ENCODE assay signal across 9 mouse cellular contexts in the genomic region with DNA sequence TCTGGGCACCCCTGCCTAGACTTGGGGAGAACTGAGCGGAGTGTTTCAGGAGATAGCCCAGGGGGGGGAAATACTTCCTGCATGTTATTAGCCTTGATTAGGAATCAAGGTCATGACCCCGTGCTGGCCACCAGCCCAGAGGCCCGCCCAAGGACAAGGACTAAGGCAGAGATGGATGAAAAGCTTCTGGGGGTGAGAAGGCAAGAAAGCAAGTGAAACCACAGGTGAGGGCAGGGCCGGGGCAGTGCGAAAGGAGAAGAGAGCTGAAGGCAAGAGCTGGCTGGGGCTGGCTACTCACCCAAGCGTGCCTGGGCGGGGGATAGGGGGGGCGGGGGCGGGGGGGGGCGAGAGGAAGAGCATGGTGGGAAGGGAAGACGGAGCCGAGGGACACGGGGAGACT.
A peak's percentile ranks its signal among the peaks of the same experiment; 100 is the strongest.
DNase-seq lines count a peak whose midpoint lies in the region; ATAC-seq and TF ChIP-seq lines count a peak whose summit lies in the region.
"Had no signal": no experiment of that assay in that cellular context is flagged by ENCODE, and none has a peak within 500 bp of the region (broad histone marks: within the 10 kb centered on the region; RNA-seq: fewer than 3 reads in every experiment).

No protein-coding gene starts in this region.

- H3K9me3 ChIP-seq in heart, embryonic 10.5 days = no peaks in the 10 kb centered on the region
- no peaks in the 10 kb centered on the region for H3K9me3 ChIP-seq in G1E (replicated peaks)
- no peaks in the 10 kb centered on the region for H3K9me3 ChIP-seq in liver, embryonic 13.5 days (replicated peaks)

- peaks cover 27% of the 10 kb centered on the region for H3K4me1 ChIP-seq in heart, embryonic 10.5 days
- H3K4me1 ChIP-seq in G1E (ENCODE audit: insufficient read depth, low read depth, low read length) = peaks cover 69% of the 10 kb centered on the region
- H3K4me1 ChIP-seq in liver, embryonic 13.5 days (replicated peaks) = peaks cover 23% of the 10 kb centered on the region

- H3K27me3 ChIP-seq in heart, embryonic 10.5 days (ENCODE audit: insufficient read depth, poor library complexity, severe bottlenecking) = peaks cover 65% of the 10 kb centered on the region
- peaks cover 11% of the 10 kb centered on the region; the same call in 1 of the 2 replicates for H3K27me3 ChIP-seq in G1E (ENCODE audit: insufficient read depth, low read length)
- peaks cover 53% of the 10 kb centered on the region for H3K27me3 ChIP-seq in liver, embryonic 13.5 days

- WGBS in heart, embryonic 10.5 days = 18% methylated on average over 11 of the region's 13 CpGs
- WGBS in liver, embryonic 13.5 days (ENCODE audit: insufficient replicate concordance) = 27% methylated on average over 13 of the region's 13 CpGs

- intact Hi-C loops in heart, postnatal 14 days (cut with DNase I) = no loop called here

- peak overlapping the region; percentile 25 for H3K4me3 ChIP-seq in heart, embryonic 10.5 days
- peak overlapping the region; percentile 71 for H3K4me3 ChIP-seq in G1E (ENCODE audit: low read depth, low read length)
- H3K4me3 ChIP-seq in liver, embryonic 13.5 days (replicated peaks) = peak overlapping the region; percentile 28

- H3K4me2 ChIP-seq in liver, embryonic 13.5 days = peak overlapping the region; percentile 64

- ATAC-seq in G1E (ENCODE audit: extremely low read depth, insufficient number of reproducible peaks, low FRiP score, poor library complexity, severe bottlenecking) = 0 out of 2 replicates have a peak, but pooled peaks have one; percentile 6
- ATAC-seq in liver, embryonic 13.5 days (ENCODE audit: low read depth) = no peak
- no peak for ATAC-seq in cerebellum, adult (ENCODE audit: insufficient number of reproducible peaks, low FRiP score, low TSS enrichment)
- ATAC-seq in inflammation-experienced regulatory T-cells, adult 6 months = no peak

- no peak for DNase-seq in heart, embryonic 10.5 days (ENCODE audit: low spot score)
- DNase-seq in heart, postnatal 14 days = no peak
- peak; percentile 15 for DNase-seq in kidney, postnatal 14 days
- no peak for DNase-seq in kidney, adult 8-10 months
- peak; percentile 74 for DNase-seq in G1E (ENCODE audit: low spot score)
- DNase-seq in liver, embryonic 13.5 days = no peak
- DNase-seq: cerebellum, adult 9-11 months had no signal

- TF ChIP-seq CTCF in G1E (IDR thresholded peaks at IDR 0.05; ENCODE audit: low read depth, low read length) = no peak

- 0 out of 2 replicates have a peak overlapping the region, but pooled peaks have one; percentile 7 for H3K27ac ChIP-seq in heart, embryonic 10.5 days
- H3K27ac ChIP-seq in liver, embryonic 13.5 days = no peak overlapping the region

- no peaks in the 10 kb centered on the region for H3K36me3 ChIP-seq in heart, embryonic 10.5 days
- H3K36me3 ChIP-seq in G1E (replicated peaks) = no peaks in the 10 kb centered on the region
- no peaks in the 10 kb centered on the region for H3K36me3 ChIP-seq in liver, embryonic 13.5 days

- H3K9ac ChIP-seq in liver, embryonic 13.5 days = peak overlapping the region; percentile 53

Comparison
In these comparisons a context has a peak if more than half of its experiments do, and no peak if none do; other contexts are left out.
1. DNase-seq: peak in kidney, postnatal 14 days (single experiment) and G1E (single experiment); none in heart, embryonic 10.5 days (single experiment), heart, postnatal 14 days (0 of 2), kidney, adult 8-10 months (0 of 2) and liver, embryonic 13.5 days (single experiment).
2. Peak in every context shown above with its lines, with median percentiles within 50 percentile points of each other: H3K4me3 ChIP-seq.